Mouse (Mus musculus) kidney, postnatal 0 days (tissue): ENCODE measurements at regions not wholly inside any gene's neighbourhood (a gene's known extent, or its start where the extent isn't known, plus 50 kb on each side); places are given as distances from the start of the nearest gene placed in this dataset.

Source experiments
- ATAC-seq: fragments of 200-750 bp; cut with Nextera tagmentation; replicated peaks from 2 replicates; pipeline ENCODE4 v1.8.0; 2017; ENCODE audit warnings: low read depth, moderate number of reproducible peaks, moderate TSS enrichment, moderate library complexity; ENCODE audit not compliant: low FRiP score
- DNase-seq: peaks from one replicate; pipeline ENCODE4 v3.0.0-alpha.2; 2016; ENCODE audit warnings: low spot score
- H3K27ac ChIP-seq: fragments of 300-500 bp; sonication (generic); 2 replicates; pipeline ENCODE4 v1.5.1; 2014; ENCODE audit warnings: mild to moderate bottlenecking
- H3K27me3 ChIP-seq: fragments of 300-500 bp; sonication (generic); 2 replicates; pipeline ENCODE4 v1.6.1; 2014; ENCODE audit warnings: low read length, mixed read lengths; ENCODE audit not compliant: insufficient read depth
- H3K36me3 ChIP-seq: fragments of 300-500 bp; sonication (generic); 2 replicates; pipeline ENCODE4 v1.6.1; 2014; ENCODE audit warnings: low read length, mixed read lengths; ENCODE audit not compliant: insufficient read depth
- H3K4me1 ChIP-seq: fragments of 300-500 bp; sonication (generic); replicated peaks from 2 replicates; pipeline ENCODE4 v1.6.1; 2014; ENCODE audit warnings: antibody characterized with exemption, low read length, mixed read lengths; ENCODE audit not compliant: insufficient read depth
- H3K4me2 ChIP-seq: fragments of 300-500 bp; sonication (generic); 2 replicates; pipeline ENCODE4 v1.6.1; 2014; ENCODE audit warnings: mild to moderate bottlenecking, low read length, moderate library complexity, mixed read lengths
- H3K4me3 ChIP-seq: fragments of 300-500 bp; sonication (generic); replicated peaks from 2 replicates; pipeline ENCODE4 v1.5.1; 2014; ENCODE audit warnings: low read depth, low read length
- H3K9ac ChIP-seq: fragments of 300-500 bp; sonication (generic); 2 replicates; pipeline ENCODE4 v1.6.1; 2014; ENCODE audit warnings: low read depth, low read length
- H3K9me3 ChIP-seq: fragments of 300-500 bp; sonication (generic); replicated peaks from 2 replicates; pipeline ENCODE4 v1.6.1; 2016; ENCODE audit warnings: low read length, inconsistent platforms, mixed read lengths
- CTCF ChIP-seq: IDR thresholded peaks from 2 replicates; pipeline ENCODE4 v1.5.1; 2016; ENCODE audit warnings: antibody characterized with exemption, low read depth, mild to moderate bottlenecking, moderate library complexity
- WGBS: fragments of 180-500 bp; shearing (Covaris S2); extraction: QIAGEN DNeasy Blood & Tissue Kit; methylation state at CpG from one replicate; pipeline ENCODE4 v1.1.7; 2014; 5-methylcytosine and 5-hydroxymethylcytosine counted together

- DNase-seq (peak; percentile 19), ATAC-seq (no peak)
- Histone ChIP-seq H3K9me3 (no peaks in the 10 kb centered on the region), H3K27me3 (no peaks in the 10 kb centered on the region), H3K4me2 (peak overlapping the region; percentile 42), H3K36me3 (no peaks in the 10 kb centered on the region), H3K27ac (no peak overlapping the region), H3K9ac (no peak overlapping the region), H3K4me3 (no peak overlapping the region), H3K4me1 (0 out of 2 replicates have a peak, but pooled peaks cover 5% of the 10 kb centered on the region)
- TF ChIP-seq CTCF = no peak
- 3% methylated on average over 23 of the region's 23 CpGs for WGBS
Measured at GRCm38 (mm10) chr1:119189461-119190066, 136.1 kb upstream of the Gli2 start.

- 86% methylated on average over 2 of the region's 2 CpGs for WGBS
- no peak for TF ChIP-seq CTCF
Measured at GRCm38 (mm10) chr1:119187301-119187700, 133.9 kb upstream of the Gli2 start.

GRCm38 (mm10) chr1:119186856-119187255 is 133.4 kb upstream of the Gli2 start:
- Histone ChIP-seq H3K9me3 (no peaks in the 10 kb centered on the region), H3K36me3 (no peaks in the 10 kb centered on the region), H3K27me3 (no peaks in the 10 kb centered on the region; the same call in 1 of the 2 replicates), H3K27ac (no peak overlapping the region), H3K9ac (no peak overlapping the region), H3K4me3 (no peak overlapping the region), H3K4me1 (0 out of 2 replicates have a peak, but pooled peaks cover 5% of the 10 kb centered on the region), H3K4me2 (no peak overlapping the region)
- WGBS = 79% methylated on average over 4 of the region's 4 CpGs
- no peak for ATAC-seq
- no peak for DNase-seq
- TF ChIP-seq CTCF = no peak

More at GRCm38 (mm10) chr1:119187301-119187700, 133.9 kb upstream of the Gli2 start:
- Histone ChIP-seq H3K4me3 (no peak overlapping the region), H3K27ac (no peak overlapping the region), H3K9me3 (no peaks in the 10 kb centered on the region), H3K27me3 (no peaks in the 10 kb centered on the region; the same call in 1 of the 2 replicates), H3K9ac (no peak overlapping the region), H3K4me1 (0 out of 2 replicates have a peak, but pooled peaks cover 5% of the 10 kb centered on the region), H3K36me3 (no peaks in the 10 kb centered on the region), H3K4me2 (no peak overlapping the region)
- no peak for DNase-seq
- ATAC-seq = no peak

GRCm38 (mm10) chr1:119183558-119184270 is 130.3 kb upstream of the Gli2 start:
- 38% methylated on average over 17 of the region's 17 CpGs for WGBS
- ATAC-seq = no peak
- no peak for TF ChIP-seq CTCF

GRCm38 (mm10) chr1:119173030-119173756 is 119.8 kb upstream of the Gli2 start:
- H3K4me1 ChIP-seq = no peaks in the 10 kb centered on the region
- no peaks in the 10 kb centered on the region for H3K27me3 ChIP-seq
- H3K9ac ChIP-seq = no peak overlapping the region
- DNase-seq (no peak), ATAC-seq (no peak)
- no peak overlapping the region for H3K4me3 ChIP-seq
- no peaks in the 10 kb centered on the region for H3K36me3 ChIP-seq
- H3K4me2 ChIP-seq = no peak overlapping the region
- TF ChIP-seq CTCF = no peak
- no peaks in the 10 kb centered on the region for H3K9me3 ChIP-seq
- WGBS = 77% methylated on average over 5 of the region's 5 CpGs
- no peak overlapping the region for H3K27ac ChIP-seq

More at GRCm38 (mm10) chr1:119183558-119184270, 130.3 kb upstream of the Gli2 start:
- DNase-seq = no peak
- H3K9ac ChIP-seq = no peak overlapping the region
- H3K27ac ChIP-seq = no peak overlapping the region
- no peaks in the 10 kb centered on the region for H3K4me1 ChIP-seq
- no peak overlapping the region for H3K4me2 ChIP-seq
- H3K27me3 ChIP-seq = no peaks in the 10 kb centered on the region; the same call in 1 of the 2 replicates
- no peak overlapping the region for H3K4me3 ChIP-seq
- H3K9me3 ChIP-seq = no peaks in the 10 kb centered on the region
- H3K36me3 ChIP-seq = no peaks in the 10 kb centered on the region

- Histone ChIP-seq H3K27me3 (no peaks in the 10 kb centered on the region), H3K4me2 (no peak overlapping the region), H3K27ac (no peak overlapping the region), H3K9ac (no peak overlapping the region), H3K9me3 (no peaks in the 10 kb centered on the region), H3K36me3 (no peaks in the 10 kb centered on the region), H3K4me1 (no peaks in the 10 kb centered on the region), H3K4me3 (no peak overlapping the region)
- 75% methylated on average over 5 of the region's 5 CpGs for WGBS
- no peak for TF ChIP-seq CTCF
- DNase-seq (no peak), ATAC-seq (no peak)
Measured at GRCm38 (mm10) chr1:119167443-119167842, 114.0 kb upstream of the Gli2 start.
